Mouse (Mus musculus) lung, postnatal 0 days (tissue): ENCODE measurements at regions not wholly inside any gene's neighbourhood (a gene's known extent, or its start where the extent isn't known, plus 50 kb on each side); places are given as distances from the start of the nearest gene placed in this dataset.

Experiments
- CTCF ChIP-seq: IDR thresholded peaks from 2 replicates; pipeline ENCODE4 v1.5.1; 2016; ENCODE audit warnings: antibody characterized with exemption, mild to moderate bottlenecking
- EP300 ChIP-seq: IDR thresholded peaks from 2 replicates; pipeline ENCODE4 v1.6.1; 2016; ENCODE audit warnings: antibody characterized with exemption, mild to moderate bottlenecking, control low read depth

GRCm38 (mm10) chr9:51379589-51379988 lies 50.9 kb upstream of the 1810046K07Rik start:
- TF ChIP-seq CTCF (no peak), EP300 (no peak)
